Mouse (Mus musculus): ENCODE data around the gene Smyd3. TPM values are rescaled to one million over a fixed set of nuclear protein-coding genes. Genes with fewer than 3 reads are reported as not detected.
"Not testable (repeated sequence)": the region's sequence is repeated elsewhere in the genome, so short reads cannot be mapped to it uniquely, and the experiment has no call there.

Smyd3 gene
- polyA plus RNA-seq, 1 experiment from 2014 or later: 5.8 TPM

GRCm38 (mm10) chr1:179302446-179303230 is 215.2 kb downstream of the Smyd3 start:
- Histone ChIP-seq H3K9ac (replicated peaks; ENCODE audit: low read depth) (no peak overlapping the region), H3K4me1 (ENCODE audit: insufficient read depth, low read depth, low read length) (no peaks in the 10 kb centered on the region), H3K27me3 (replicated peaks; ENCODE audit: insufficient read depth, low read length) (no peaks in the 10 kb centered on the region), H3K9me3 (ENCODE audit: low read length) (no peaks in the 10 kb centered on the region), H3K36me3 (ENCODE audit: insufficient read depth, low read length) (no peaks in the 10 kb centered on the region), H3K4me3 (ENCODE audit: low read depth, low read length) (no peak overlapping the region), H3K27ac (ENCODE audit: low read length) (no peak overlapping the region), H3K4me2 (replicated peaks; ENCODE audit: low read depth, low read length) (no peak overlapping the region)
- DNase-seq (ENCODE audit: low spot score): no peak
- WGBS: 86% methylated on average over 13 of the region's 13 CpGs
- no peak for ATAC-seq
- TF ChIP-seq EP300 (IDR thresholded peaks at IDR 0.05) (no peak), CTCF (IDR thresholded peaks at IDR 0.05) (peak; percentile 25; the same call in 1 of the 2 replicates)

- Histone ChIP-seq H3K4me1 (ENCODE audit: insufficient read depth, low read depth, low read length) (no peaks in the 10 kb centered on the region), H3K9ac (replicated peaks; ENCODE audit: low read depth) (no peak overlapping the region), H3K4me2 (replicated peaks; ENCODE audit: low read depth, low read length) (no peak overlapping the region), H3K27ac (ENCODE audit: low read length) (no peak overlapping the region), H3K36me3 (ENCODE audit: insufficient read depth, low read length) (no peaks in the 10 kb centered on the region), H3K4me3 (ENCODE audit: low read depth, low read length) (no peak overlapping the region), H3K9me3 (ENCODE audit: low read length) (no peaks in the 10 kb centered on the region), H3K27me3 (replicated peaks; ENCODE audit: insufficient read depth, low read length) (no peaks in the 10 kb centered on the region)
- DNase-seq (ENCODE audit: low spot score) (no peak), ATAC-seq (no peak)
- WGBS: 61% methylated on average over 6 of the region's 6 CpGs
- no peak for TF ChIP-seq CTCF (IDR thresholded peaks at IDR 0.05)
- no peak for TF ChIP-seq EP300 (IDR thresholded peaks at IDR 0.05)
Measured at GRCm38 (mm10) chr1:179295626-179296025, 222.2 kb downstream of the Smyd3 start.

GRCm38 (mm10) chr1:179293772-179294353 is 224.0 kb downstream of the Smyd3 start:
- Histone ChIP-seq H3K4me1 (ENCODE audit: insufficient read depth, low read depth, low read length) (no peaks in the 10 kb centered on the region), H3K9ac (replicated peaks; ENCODE audit: low read depth) (no peak overlapping the region), H3K27ac (ENCODE audit: low read length) (no peak overlapping the region), H3K4me2 (replicated peaks; ENCODE audit: low read depth, low read length) (no peak overlapping the region), H3K9me3 (ENCODE audit: low read length) (no peaks in the 10 kb centered on the region), H3K36me3 (ENCODE audit: insufficient read depth, low read length) (no peaks in the 10 kb centered on the region), H3K4me3 (ENCODE audit: low read depth, low read length) (no peak overlapping the region), H3K27me3 (replicated peaks; ENCODE audit: insufficient read depth, low read length) (no peaks in the 10 kb centered on the region)
- DNase-seq (ENCODE audit: low spot score): no peak
- no peak for ATAC-seq
- WGBS: 71% methylated on average over 8 of the region's 8 CpGs
- TF ChIP-seq CTCF (IDR thresholded peaks at IDR 0.05) (no peak), EP300 (IDR thresholded peaks at IDR 0.05) (no peak)

- H3K4me2 ChIP-seq (replicated peaks; ENCODE audit: low read depth, low read length); H3K27me3 ChIP-seq (replicated peaks; ENCODE audit: insufficient read depth, low read length); H3K36me3 ChIP-seq (ENCODE audit: insufficient read depth, low read length); H3K4me3 ChIP-seq (ENCODE audit: low read depth, low read length); DNase-seq (ENCODE audit: low spot score); H3K27ac ChIP-seq (ENCODE audit: low read length); ATAC-seq; H3K4me1 ChIP-seq (ENCODE audit: insufficient read depth, low read depth, low read length); H3K9me3 ChIP-seq (ENCODE audit: low read length); H3K9ac ChIP-seq (replicated peaks; ENCODE audit: low read depth): not testable (repeated sequence)
- WGBS: 88% methylated on average over 6 of the region's 6 CpGs
Measured at GRCm38 (mm10) chr1:179290181-179290580, 227.7 kb downstream of the Smyd3 start.

- Histone ChIP-seq H3K36me3 (ENCODE audit: insufficient read depth, low read length) (no peaks in the 10 kb centered on the region), H3K27ac (ENCODE audit: low read length) (no peak overlapping the region), H3K4me3 (ENCODE audit: low read depth, low read length) (no peak overlapping the region), H3K9me3 (ENCODE audit: low read length) (no peaks in the 10 kb centered on the region), H3K4me1 (ENCODE audit: insufficient read depth, low read depth, low read length) (no peaks in the 10 kb centered on the region), H3K4me2 (replicated peaks; ENCODE audit: low read depth, low read length) (no peak overlapping the region), H3K9ac (replicated peaks; ENCODE audit: low read depth) (no peak overlapping the region), H3K27me3 (replicated peaks; ENCODE audit: insufficient read depth, low read length) (no peaks in the 10 kb centered on the region)
- 86% methylated on average over 3 of the region's 3 CpGs for WGBS
- TF ChIP-seq EP300 (IDR thresholded peaks at IDR 0.05): no peak
- no peak for TF ChIP-seq CTCF (IDR thresholded peaks at IDR 0.05)
- DNase-seq (ENCODE audit: low spot score): no peak
- ATAC-seq: no peak
Measured at GRCm38 (mm10) chr1:179289744-179290143, 228.1 kb downstream of the Smyd3 start.

- no peak for ATAC-seq
- Histone ChIP-seq H3K27me3 (replicated peaks; ENCODE audit: insufficient read depth, low read length) (no peaks in the 10 kb centered on the region), H3K9me3 (ENCODE audit: low read length) (no peaks in the 10 kb centered on the region), H3K36me3 (ENCODE audit: insufficient read depth, low read length) (no peaks in the 10 kb centered on the region), H3K4me3 (ENCODE audit: low read depth, low read length) (no peak overlapping the region), H3K4me1 (ENCODE audit: insufficient read depth, low read depth, low read length) (no peaks in the 10 kb centered on the region), H3K27ac (ENCODE audit: low read length) (no peak overlapping the region), H3K9ac (replicated peaks; ENCODE audit: low read depth) (no peak overlapping the region), H3K4me2 (replicated peaks; ENCODE audit: low read depth, low read length) (no peak overlapping the region)
- TF ChIP-seq CTCF (IDR thresholded peaks at IDR 0.05) (no peak), EP300 (IDR thresholded peaks at IDR 0.05) (no peak)
- WGBS: 83% methylated on average over 6 of the region's 6 CpGs
- no peak for DNase-seq (ENCODE audit: low spot score)
Measured at GRCm38 (mm10) chr1:179286748-179287147, 231.1 kb downstream of the Smyd3 start.
